Comparison of ENCODE assay signal across 1 mouse cellular context in genomic region chr1:180808831-180809230, GRCm38 (mm10).
TF ChIP-seq lines count a peak whose summit lies in the region.

No protein-coding gene starts in this region.

TF ChIP-seq in MEL, 35 proteins besides CTCF, POLR2A, EP300 and RAD21 (continued from another document):
- no peak for TF ChIP-seq KAT2A (conservative IDR thresholded peaks at IDR 0.05; ENCODE audit: low read depth, low read length)
- TF ChIP-seq NELFE (IDR thresholded peaks at IDR 0.05; ENCODE audit: low read depth, low read length): no peak
- TF ChIP-seq ZNF384 (IDR thresholded peaks at IDR 0.05; ENCODE audit: low read depth, low read length): no peak
- no peak for TF ChIP-seq MXI1 (IDR thresholded peaks at IDR 0.05; ENCODE audit: low read depth, low read length)
- TF ChIP-seq CHD2 (IDR thresholded peaks at IDR 0.05; ENCODE audit: low read length): no peak
- no peak for TF ChIP-seq MYB (IDR thresholded peaks at IDR 0.05; ENCODE audit: low read depth, low read length)
- no peak for TF ChIP-seq USF2 (IDR thresholded peaks at IDR 0.05; ENCODE audit: borderline replicate concordance in 1 of 2, insufficient read depth in 1 of 2, low read depth in 1 of 2, low read length in 2 of 2)
- TF ChIP-seq NRF1 (IDR thresholded peaks at IDR 0.05; ENCODE audit: insufficient read depth, low read depth, low read length, poor library complexity, severe bottlenecking): no peak
- no peak for TF ChIP-seq BHLHE40 (IDR thresholded peaks at IDR 0.05; ENCODE audit: borderline replicate concordance, low read depth, low read length)
- no peak for TF ChIP-seq JUND (IDR thresholded peaks at IDR 0.05; ENCODE audit: low read depth, low read length)
- no peak for TF ChIP-seq HCFC1 (IDR thresholded peaks at IDR 0.05; ENCODE audit: low read depth, low read length)
